Mouse (Mus musculus) olfactory bulb, adult 2 months (tissue): ENCODE measurements around the gene Smim26.

Source experiments
- CTCF ChIP-seq: fragments of 200-500 bp; IDR thresholded peaks from 2 replicates; pipeline ENCODE4 v1.5.1; 2012; ENCODE audit warnings: low read depth, mild to moderate bottlenecking, low read length, moderate library complexity; ENCODE audit not compliant: insufficient read depth
- POLR2A ChIP-seq: fragments of 200-500 bp; IDR thresholded peaks from 2 replicates; pipeline ENCODE4 v1.6.1; 2012; ENCODE audit warnings: mild to moderate bottlenecking, low read depth, low read length, moderate library complexity; ENCODE audit not compliant: insufficient read depth

DNA sequence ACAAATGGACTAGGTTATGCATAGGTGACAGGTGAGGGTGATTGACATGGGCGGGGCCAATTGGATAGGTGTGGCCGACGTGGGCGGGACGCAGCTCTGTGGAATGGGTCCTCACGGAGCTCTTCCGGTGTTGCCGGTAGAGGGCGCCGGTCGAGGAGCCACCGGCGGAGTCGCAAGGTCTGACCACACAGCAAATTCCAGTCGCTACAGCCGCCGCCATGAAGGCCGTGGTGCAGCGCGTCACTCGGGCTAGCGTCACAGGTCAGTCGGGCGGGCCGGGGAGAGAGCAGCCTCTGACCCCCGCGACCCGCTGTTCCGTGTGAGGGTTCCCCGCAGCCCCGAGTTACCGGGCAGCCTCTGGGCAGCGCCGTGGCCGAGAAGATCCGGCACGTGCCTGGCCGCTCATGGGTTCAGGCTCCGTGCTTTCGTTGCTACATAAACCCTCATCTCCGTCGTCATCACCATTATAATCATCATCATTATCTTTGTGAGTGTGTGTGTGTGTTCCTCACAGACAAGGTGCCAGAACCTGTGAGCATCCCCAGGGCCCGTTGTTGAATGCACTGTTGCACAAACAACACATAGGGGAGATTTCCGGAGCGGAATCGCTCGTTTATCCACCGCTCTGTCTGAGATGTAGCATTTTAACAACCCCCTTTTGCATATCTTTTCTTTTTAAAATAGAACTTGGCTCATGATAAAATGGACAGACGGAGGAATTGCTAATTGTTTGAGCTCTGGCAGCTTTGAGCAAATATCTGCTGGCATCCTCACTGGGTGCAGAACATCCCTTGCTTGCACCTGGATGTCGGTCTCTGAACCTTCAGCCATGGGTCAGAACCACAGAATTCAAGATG lies 6.2 kb downstream of the Smim26 start, which contains the start of gene Dtd1:
- TF ChIP-seq POLR2A: peak; percentile 79
- peak; percentile 83; the same call in 1 of the 2 replicates for TF ChIP-seq CTCF
